Mouse (Mus musculus): ENCODE measurements at regions not wholly inside any gene's neighbourhood (a gene's known extent, or its start where the extent isn't known, plus 50 kb on each side); places are given as distances from the start of the nearest gene placed in this dataset.
A peak's percentile ranks its signal among the peaks of the same experiment; 100 is the strongest.

DNA sequence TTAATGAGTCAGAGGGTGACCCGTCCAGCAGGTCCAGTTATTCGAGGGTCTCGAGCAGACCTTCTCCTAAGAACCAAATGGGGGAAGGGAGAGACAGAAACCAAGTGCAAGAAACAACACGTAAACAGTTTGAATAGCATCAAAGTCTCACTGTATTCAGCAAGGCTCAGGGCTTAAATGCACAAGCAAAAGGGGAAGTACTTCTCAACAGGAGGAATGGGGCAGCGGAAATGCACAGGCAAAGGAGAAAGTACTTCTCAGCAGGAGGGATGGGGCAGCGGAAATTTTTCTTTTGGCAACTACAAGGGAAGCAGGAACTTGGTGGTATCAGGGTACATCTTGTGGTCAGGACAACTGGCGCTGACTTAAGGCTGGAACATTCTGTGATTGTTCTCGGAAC lies 330.6 kb downstream of the 9430069I07Rik start:
- H3K27ac ChIP-seq (ENCODE audit: insufficient read depth, low read depth, low read length), result peak overlapping the region; percentile 58
- peak overlapping the region; percentile 3 for H3K4me3 ChIP-seq (ENCODE audit: insufficient read depth, low read length)

DNA sequence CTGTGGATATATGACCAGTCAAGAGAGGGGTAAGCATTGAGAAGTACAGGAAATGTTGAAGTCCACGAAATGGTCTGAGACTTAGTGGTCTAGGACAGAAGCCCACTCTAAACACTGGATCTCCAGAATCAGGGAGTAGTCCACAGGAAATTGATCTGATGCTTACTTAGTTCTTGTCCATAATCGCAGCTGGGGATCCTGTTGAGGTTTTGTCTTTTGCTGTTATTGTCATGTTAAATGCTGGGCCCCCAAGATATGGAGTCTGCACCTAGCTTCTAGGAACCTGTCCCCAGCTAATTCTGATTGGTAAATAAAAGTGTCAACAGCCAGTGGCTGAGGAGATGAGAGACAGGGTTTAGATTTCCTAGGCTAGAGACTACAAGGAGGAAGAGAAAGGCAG lies 332.3 kb downstream of the 9430069I07Rik start:
- TF ChIP-seq POLR2A (IDR thresholded peaks at IDR 0.05; ENCODE audit: borderline replicate concordance, low read depth, low read length), result no peak
- Histone ChIP-seq H3K4me3 (ENCODE audit: insufficient read depth, low read length) (no peak overlapping the region), H3K4me1 (ENCODE audit: control insufficient read depth, insufficient read depth, low read length) (peaks cover 16% of the 10 kb centered on the region), H3K27ac (ENCODE audit: insufficient read depth, low read depth, low read length) (no peak overlapping the region)

More for the DNA sequence above, 330.6 kb downstream of the 9430069I07Rik start:
- H3K4me1 ChIP-seq (ENCODE audit: control insufficient read depth, insufficient read depth, low read length), result peaks cover 21% of the 10 kb centered on the region

DNA sequence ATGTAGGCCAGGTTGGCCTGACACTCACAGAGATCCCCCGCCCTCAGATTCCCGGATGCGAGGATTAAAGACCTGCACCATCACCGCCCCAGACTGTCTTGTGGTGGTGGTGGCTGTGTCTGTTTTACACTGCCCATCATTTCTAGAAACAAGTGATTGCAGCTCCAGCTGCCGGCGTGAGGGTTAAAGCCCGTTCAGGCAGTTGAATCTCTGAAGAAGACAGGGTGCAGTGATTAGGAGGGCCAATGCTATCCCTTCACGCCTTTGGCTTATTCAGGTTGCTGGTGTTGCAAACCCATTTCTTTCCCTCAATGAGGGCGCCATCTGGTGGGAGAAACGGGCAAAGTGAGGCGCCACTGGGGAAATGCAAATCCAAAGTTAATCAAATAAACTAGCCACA lies 335.8 kb downstream of the 9430069I07Rik start:
- peaks cover 6% of the 10 kb centered on the region for H3K4me1 ChIP-seq (ENCODE audit: control insufficient read depth, insufficient read depth, low read length)
- no peak overlapping the region for H3K27ac ChIP-seq (ENCODE audit: insufficient read depth, low read depth, low read length)
- H3K4me3 ChIP-seq (ENCODE audit: insufficient read depth, low read length), result no peak overlapping the region
- no peak for TF ChIP-seq POLR2A (IDR thresholded peaks at IDR 0.05; ENCODE audit: borderline replicate concordance, low read depth, low read length)
- peak; percentile 66 for TF ChIP-seq CTCF (IDR thresholded peaks at IDR 0.05; ENCODE audit: low read depth, low read length)

DNA sequence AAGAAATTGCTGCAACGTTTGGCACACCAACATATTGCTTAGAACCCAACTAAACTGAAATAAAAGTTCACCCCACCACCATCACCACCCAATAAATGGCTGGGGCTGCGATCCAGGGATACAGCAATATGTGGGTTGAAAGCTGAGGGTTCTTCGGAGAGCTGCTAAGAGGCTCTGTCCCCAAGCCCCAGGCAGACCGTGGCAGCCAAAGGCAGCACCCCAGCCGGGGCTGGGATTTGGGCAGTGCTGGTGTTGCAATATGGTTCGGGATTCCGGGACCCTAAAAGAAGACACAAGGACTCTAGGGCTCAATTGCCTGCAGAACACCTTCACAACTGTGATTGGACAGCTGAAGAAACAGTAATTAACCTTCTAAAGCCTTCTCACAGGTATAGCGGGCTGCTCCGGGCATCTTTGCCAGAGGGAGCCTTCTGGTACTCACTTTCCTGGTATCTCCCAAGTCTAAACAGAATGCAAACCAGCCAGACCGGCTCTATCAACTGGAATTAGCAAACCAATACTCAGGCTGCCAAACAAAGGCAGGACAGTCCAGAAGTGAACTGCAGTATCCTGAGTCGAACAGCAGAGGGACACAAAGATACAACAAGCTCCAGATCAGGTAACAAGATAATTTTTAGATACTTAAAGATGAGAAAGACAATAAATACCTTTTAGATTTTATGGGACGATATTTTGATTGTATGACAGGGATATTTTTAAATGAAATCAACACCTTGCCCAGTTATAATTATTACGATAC lies 341.1 kb downstream of the 9430069I07Rik start:
- H3K27ac ChIP-seq (ENCODE audit: insufficient read depth, low read depth, low read length), result no peak overlapping the region
- TF ChIP-seq CTCF (IDR thresholded peaks at IDR 0.05; ENCODE audit: low read depth, low read length) (no peak), POLR2A (IDR thresholded peaks at IDR 0.05; ENCODE audit: borderline replicate concordance, low read depth, low read length) (no peak)
- no peak overlapping the region for H3K4me3 ChIP-seq (ENCODE audit: insufficient read depth, low read length)
- H3K4me1 ChIP-seq (ENCODE audit: control insufficient read depth, insufficient read depth, low read length), result 0 out of 2 replicates have a peak, but pooled peaks cover 3% of the 10 kb centered on the region

- TF ChIP-seq POLR2A (IDR thresholded peaks at IDR 0.05; ENCODE audit: borderline replicate concordance, low read depth, low read length) (no peak), CTCF (IDR thresholded peaks at IDR 0.05; ENCODE audit: low read depth, low read length) (no peak)
- Histone ChIP-seq H3K27ac (ENCODE audit: insufficient read depth, low read depth, low read length) (no peak overlapping the region), H3K4me1 (ENCODE audit: control insufficient read depth, insufficient read depth, low read length) (no peaks in the 10 kb centered on the region), H3K4me3 (ENCODE audit: insufficient read depth, low read length) (no peak overlapping the region)
Observed at GRCm38 (mm10) chr15:34008591-34008990, 349.1 kb downstream of the 9430069I07Rik start.

DNA sequence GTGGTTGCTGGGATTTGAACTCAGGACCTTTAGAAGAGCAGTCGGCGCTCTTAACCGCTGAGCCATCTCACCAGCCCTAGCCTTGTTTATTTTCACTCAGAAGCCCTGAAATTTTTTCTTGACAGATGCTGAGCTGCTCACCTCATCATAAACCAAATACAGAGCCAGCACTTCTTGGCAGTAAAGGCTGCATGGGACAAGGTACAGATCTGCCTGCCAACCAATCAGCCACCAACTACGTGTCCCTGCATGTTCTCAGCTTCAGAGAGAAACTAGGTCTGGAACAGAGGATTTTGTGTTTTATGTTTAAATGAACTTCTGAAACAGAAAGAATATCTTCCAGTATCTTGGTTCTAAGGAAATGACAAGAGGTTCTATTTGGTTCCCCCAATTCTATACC lies 365.3 kb downstream of the 9430069I07Rik start:
- Histone ChIP-seq H3K4me1 (ENCODE audit: control insufficient read depth, insufficient read depth, low read length) (no peaks in the 10 kb centered on the region), H3K27ac (ENCODE audit: insufficient read depth, low read depth, low read length) (no peak overlapping the region), H3K4me3 (ENCODE audit: insufficient read depth, low read length) (no peak overlapping the region)
- TF ChIP-seq CTCF (IDR thresholded peaks at IDR 0.05; ENCODE audit: low read depth, low read length) (no peak), POLR2A (IDR thresholded peaks at IDR 0.05; ENCODE audit: borderline replicate concordance, low read depth, low read length) (no peak)

GRCm38 (mm10) chr15:33975077-33975476 lies 382.6 kb downstream of the 9430069I07Rik start:
- TF ChIP-seq POLR2A (IDR thresholded peaks at IDR 0.05; ENCODE audit: borderline replicate concordance, low read depth, low read length) (no peak), CTCF (IDR thresholded peaks at IDR 0.05; ENCODE audit: low read depth, low read length) (no peak)
- Histone ChIP-seq H3K4me3 (ENCODE audit: insufficient read depth, low read length) (no peak overlapping the region), H3K4me1 (ENCODE audit: control insufficient read depth, insufficient read depth, low read length) (no peaks in the 10 kb centered on the region), H3K27ac (ENCODE audit: insufficient read depth, low read depth, low read length) (no peak overlapping the region)

DNA sequence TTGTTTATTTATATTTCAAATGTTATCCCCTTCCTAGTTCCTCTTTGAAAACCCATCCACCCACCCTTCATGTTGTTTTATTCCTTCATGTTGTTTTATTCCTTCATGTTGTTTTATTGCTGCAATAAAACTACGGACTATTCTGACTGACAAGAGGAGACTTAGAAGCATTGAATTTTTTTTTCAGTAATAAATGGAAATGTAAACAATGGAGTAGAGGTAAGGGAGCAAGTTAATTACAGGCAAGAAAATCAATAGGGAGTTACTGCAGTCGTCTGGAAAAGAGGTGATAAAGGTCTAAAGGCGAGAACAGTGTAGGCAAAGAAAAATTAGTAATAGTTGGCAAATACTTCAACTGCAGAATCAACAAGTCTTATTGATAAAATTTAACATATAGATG lies 384.2 kb downstream of the 9430069I07Rik start:
- Histone ChIP-seq H3K27ac (ENCODE audit: insufficient read depth, low read depth, low read length) (no peak overlapping the region), H3K4me3 (ENCODE audit: insufficient read depth, low read length) (no peak overlapping the region), H3K4me1 (ENCODE audit: control insufficient read depth, insufficient read depth, low read length) (no peaks in the 10 kb centered on the region)
- TF ChIP-seq POLR2A (IDR thresholded peaks at IDR 0.05; ENCODE audit: borderline replicate concordance, low read depth, low read length) (no peak), CTCF (IDR thresholded peaks at IDR 0.05; ENCODE audit: low read depth, low read length) (no peak)

GRCm38 (mm10) chr15:33969409-33969808 lies 388.3 kb downstream of the 9430069I07Rik start:
- no peak for TF ChIP-seq CTCF (IDR thresholded peaks at IDR 0.05; ENCODE audit: low read depth, low read length)
- no peak for TF ChIP-seq POLR2A (IDR thresholded peaks at IDR 0.05; ENCODE audit: borderline replicate concordance, low read depth, low read length)

GRCm38 (mm10) chr15:33935013-33935664 lies 422.5 kb downstream of the 9430069I07Rik start:
- TF ChIP-seq POLR2A (IDR thresholded peaks at IDR 0.05; ENCODE audit: borderline replicate concordance, low read depth, low read length), result no peak
- TF ChIP-seq CTCF (IDR thresholded peaks at IDR 0.05; ENCODE audit: low read depth, low read length), result no peak
- no peak overlapping the region for H3K27ac ChIP-seq (ENCODE audit: insufficient read depth, low read depth, low read length)
- no peak overlapping the region for H3K4me3 ChIP-seq (ENCODE audit: insufficient read depth, low read length)
- H3K4me1 ChIP-seq (ENCODE audit: control insufficient read depth, insufficient read depth, low read length), result no peaks in the 10 kb centered on the region

More at GRCm38 (mm10) chr15:33969409-33969808, 388.3 kb downstream of the 9430069I07Rik start:
- no peak overlapping the region for H3K4me3 ChIP-seq (ENCODE audit: insufficient read depth, low read length)
- H3K4me1 ChIP-seq (ENCODE audit: control insufficient read depth, insufficient read depth, low read length), result no peaks in the 10 kb centered on the region
- no peak overlapping the region for H3K27ac ChIP-seq (ENCODE audit: insufficient read depth, low read depth, low read length)
